Mouse (Mus musculus) left cerebral cortex, adult 11 months (tissue): Measurements from ENCODE around the gene Ifna1.
"Not testable (repeated sequence)": the region's sequence is repeated elsewhere in the genome, so short reads cannot be mapped to it uniquely, and the experiment has no call there.

Experiments
- DNase-seq: peaks from one replicate; pipeline ENCODE4 v3.0.0; 2022; ENCODE audit warnings: low spot score

The Ifna1 gene

GRCm38 (mm10) chr4:88849698-88850097 lies at the start of gene Ifna1:
Ifna1 (plus strand) TSS chr4:88850087.
- no peak for DNase-seq

GRCm38 (mm10) chr4:88802954-88803353 lies 46.9 kb upstream of the Ifna1 start, which contains the start of gene Gm13287:
Gm13287 (plus strand) TSS chr4:88803254.
- not testable (repeated sequence) for DNase-seq

GRCm38 (mm10) chr4:88805231-88805630 lies 44.7 kb upstream of the Ifna1 start, which contains the start of gene Gm13288:
Gm13288 (plus strand) TSS chr4:88805531.
- DNase-seq, result not testable (repeated sequence)

GRCm38 (mm10) chr4:88805761-88806160 lies 44.1 kb upstream of the Ifna1 start:
- not testable (repeated sequence) for DNase-seq

- DNase-seq, result no peak
These were observed 34.0 kb upstream of the Ifna1 start, which contains the start of gene Ifna7 for GRCm38 (mm10) chr4:88815928-88816327. Ifna7 (plus strand) TSS chr4:88816228.

- no peak for DNase-seq
These were observed 30.2 kb upstream of the Ifna1 start, which contains the start of gene Ifna11 for GRCm38 (mm10) chr4:88819659-88820058. Ifna11 (plus strand) TSS chr4:88819959.

GRCm38 (mm10) chr4:88822995-88823394 lies 26.9 kb upstream of the Ifna1 start:
- DNase-seq, result no peak

GRCm38 (mm10) chr4:88827116-88827515 lies 22.8 kb upstream of the Ifna1 start, which contains the start of gene Ifna6:
Ifna6 (plus strand) TSS chr4:88827416.
- DNase-seq, result not testable (repeated sequence)

GRCm38 (mm10) chr4:88830523-88830922 lies 19.4 kb upstream of the Ifna1 start:
- DNase-seq, result no peak

GRCm38 (mm10) chr4:88835225-88835624 lies 14.7 kb upstream of the Ifna1 start, which contains the start of gene Ifna5:
Ifna5 (plus strand) TSS chr4:88835525.
- not testable (repeated sequence) for DNase-seq

- DNase-seq, result no peak
These were observed 11.1 kb upstream of the Ifna1 start for GRCm38 (mm10) chr4:88838828-88839227.

GRCm38 (mm10) chr4:88840058-88840457 lies 9.8 kb upstream of the Ifna1 start:
- DNase-seq, result no peak

GRCm38 (mm10) chr4:88841438-88841911 lies 8.4 kb upstream of the Ifna1 start, which contains the start of gene Ifna4:
Ifna4 (plus strand) TSS chr4:88841861.
- no peak for DNase-seq

GRCm38 (mm10) chr4:88845334-88845733 lies 4.6 kb upstream of the Ifna1 start:
- DNase-seq, result no peak

GRCm38 (mm10) chr4:88851026-88851763 lies 1.3 kb downstream of the Ifna1 start:
- no peak for DNase-seq

- no peak for DNase-seq
These were observed 9.3 kb downstream of the Ifna1 start for GRCm38 (mm10) chr4:88859214-88859613.

GRCm38 (mm10) chr4:88863309-88863708 lies 13.4 kb downstream of the Ifna1 start:
- no peak for DNase-seq

GRCm38 (mm10) chr4:88864599-88864998 lies 14.7 kb downstream of the Ifna1 start:
- no peak for DNase-seq

GRCm38 (mm10) chr4:88865011-88865569 lies 15.2 kb downstream of the Ifna1 start:
- no peak for DNase-seq

- peak; percentile 24 for DNase-seq
These were observed 17.6 kb downstream of the Ifna1 start for GRCm38 (mm10) chr4:88867366-88867925.

- no peak for DNase-seq
These were observed 18.3 kb downstream of the Ifna1 start for GRCm38 (mm10) chr4:88867926-88868911.
